Mouse (Mus musculus) cerebellum, postnatal 4 days (tissue): ENCODE data around the gene Plin4.
"Not testable (repeated sequence)": the region's sequence is repeated elsewhere in the genome, so short reads cannot be mapped to it uniquely, and the experiment has no call there.

ENCODE experiments used
- DNase-seq, 2 experiments: peaks; one replicate each; pipeline ENCODE4 v3.0.0; 2022; ENCODE audit warnings: low spot score in 2 of 2, mixed read lengths in 1 of 2

Gene Plin4

DNA sequence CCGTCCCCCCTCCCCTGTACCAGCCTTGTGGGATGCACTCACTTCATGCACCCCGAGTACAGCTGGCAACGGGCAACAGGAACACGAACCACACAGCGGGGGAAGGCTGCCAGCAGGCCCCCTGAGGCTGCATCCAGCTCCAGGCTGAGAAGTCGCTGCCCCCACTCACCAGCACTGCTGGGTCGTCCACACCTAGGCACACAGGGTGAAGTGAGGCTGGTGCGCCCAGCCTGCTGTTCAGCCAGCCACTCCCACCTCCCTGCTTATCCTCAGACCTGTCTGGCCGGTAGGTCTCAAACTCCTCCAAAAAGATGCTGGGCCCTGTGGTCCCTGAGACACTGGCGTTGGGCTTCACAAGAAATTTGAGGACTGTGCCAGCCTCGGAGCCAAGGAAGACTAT is 16.6 kb upstream of the Plin4 start:
- DNase-seq, result no peak

DNA sequence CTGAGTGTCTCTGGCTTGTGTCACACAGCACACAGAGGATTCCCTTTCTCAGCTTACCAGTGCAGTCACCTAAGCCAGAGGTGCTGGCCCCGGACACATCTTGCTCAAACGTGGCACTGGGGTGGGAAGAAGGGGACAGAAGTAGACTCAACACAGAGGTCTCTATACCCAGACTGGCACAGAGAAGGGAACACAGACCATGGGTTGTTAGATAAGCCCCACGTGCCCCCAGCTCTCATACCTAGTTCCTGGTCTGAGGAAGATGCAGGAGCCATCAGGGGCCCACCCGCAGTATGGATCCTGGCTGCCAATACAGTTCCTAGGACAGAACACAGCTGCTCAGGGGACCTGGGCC is 15.7 kb upstream of the Plin4 start:
- DNase-seq, result no peak

DNA sequence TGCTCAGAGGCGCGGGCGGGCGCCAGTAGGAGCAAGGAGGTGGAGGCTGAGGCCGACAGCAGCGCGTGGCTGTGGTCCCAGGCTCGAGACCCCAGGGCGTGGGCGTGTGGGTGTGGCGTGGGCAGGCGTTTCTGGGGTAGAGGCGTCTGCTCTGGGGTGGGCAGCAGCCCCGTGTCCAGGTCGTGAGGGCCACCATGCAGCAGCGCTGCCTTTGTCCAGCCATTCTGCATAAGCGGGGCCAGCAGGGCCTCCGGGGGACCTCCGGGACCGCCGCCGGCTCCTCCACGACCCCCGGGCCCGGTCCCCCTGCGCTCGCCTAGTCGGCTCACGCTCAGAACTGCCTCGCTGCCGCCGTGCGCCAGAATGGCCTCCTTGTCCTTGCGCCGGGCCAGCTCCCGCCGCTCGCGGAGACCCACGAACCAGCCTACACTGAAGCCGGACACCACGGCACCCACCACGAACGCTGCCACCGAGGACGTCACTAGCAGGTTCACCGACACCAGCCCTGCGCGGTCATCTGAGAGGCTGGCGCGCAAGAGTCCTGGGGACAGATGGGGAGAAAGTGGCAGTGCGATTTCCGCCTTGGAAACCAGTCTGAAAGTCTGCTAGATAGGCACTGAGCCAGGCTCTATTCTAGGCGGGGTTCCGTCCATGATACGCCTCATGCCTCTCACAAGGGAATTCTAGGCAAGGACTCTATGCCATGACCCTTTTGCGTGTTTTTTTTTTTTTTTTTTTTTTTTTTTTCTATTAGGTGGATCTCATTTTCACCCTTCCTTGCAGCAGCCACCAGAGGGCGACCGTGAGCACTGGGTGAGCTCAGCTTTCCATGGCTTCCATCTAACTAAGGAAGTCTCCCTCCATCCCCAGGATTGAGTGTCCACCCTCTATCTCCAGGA is 15.0 kb upstream of the Plin4 start:
- peak in 1 of 2 experiments; percentile 60 for DNase-seq

DNA sequence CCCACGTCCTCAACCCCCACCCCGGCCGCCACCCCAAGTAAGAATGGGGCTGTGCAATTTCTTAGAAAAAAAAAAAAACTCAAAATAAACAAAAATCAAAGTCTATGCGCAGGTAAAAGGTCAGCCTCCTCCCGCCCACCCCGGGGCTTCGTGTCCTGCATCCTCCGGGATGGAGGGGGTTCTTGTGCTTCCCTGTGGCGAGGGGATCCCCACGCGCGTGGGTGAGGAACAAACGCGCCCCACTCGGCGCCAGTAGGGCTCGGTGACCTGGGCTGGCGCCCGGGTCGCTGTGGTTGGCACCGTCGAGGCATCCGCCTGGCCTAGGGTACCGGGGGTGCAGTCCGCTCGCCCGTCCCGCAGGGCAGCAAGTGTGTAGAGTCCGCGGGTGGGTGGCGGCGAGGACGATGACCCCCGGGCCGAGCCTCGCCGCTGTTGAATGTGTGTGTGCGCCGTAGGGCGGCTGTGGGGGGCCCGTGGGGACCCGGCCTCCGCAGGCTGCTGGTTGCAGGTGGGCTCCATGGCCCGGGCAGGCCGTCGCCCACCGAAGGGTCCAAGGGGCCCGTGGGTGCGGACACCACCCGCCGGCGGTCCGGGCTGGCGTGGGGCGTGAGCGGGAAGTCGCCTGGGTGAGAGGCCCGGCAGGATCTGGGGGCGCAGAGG is 14.2 kb upstream of the Plin4 start:
- no peak for DNase-seq

DNA sequence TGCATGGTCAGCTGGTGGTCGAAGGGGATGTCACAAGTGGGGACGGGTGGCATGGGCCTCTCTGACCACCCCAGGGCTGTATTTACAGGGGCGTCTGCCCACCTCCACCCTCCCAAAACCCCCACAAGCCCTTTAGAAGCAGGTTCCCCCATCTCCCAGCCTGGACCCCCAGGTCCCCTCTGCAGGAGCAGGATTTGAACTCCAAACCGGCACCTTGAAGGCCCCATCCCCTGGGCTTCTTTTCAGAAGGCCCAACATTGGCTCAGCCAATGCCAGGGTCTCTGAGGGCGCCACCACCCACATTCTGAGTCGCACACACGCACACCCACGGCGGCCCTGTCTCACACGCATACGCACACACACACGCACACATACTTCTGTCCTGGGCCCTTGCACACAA is 13.6 kb upstream of the Plin4 start:
- no peak for DNase-seq

GRCm38 (mm10) chr17:56121826-56122225 is 12.2 kb upstream of the Plin4 start, which contains the start of gene Lrg1:
Gene Lrg1 (minus strand): TSS chr17:56122001.
- DNase-seq, result no peak

GRCm38 (mm10) chr17:56119981-56120880 is 10.6 kb upstream of the Plin4 start:
- DNase-seq, result peak in 1 of 2 experiments; percentile 38

DNA sequence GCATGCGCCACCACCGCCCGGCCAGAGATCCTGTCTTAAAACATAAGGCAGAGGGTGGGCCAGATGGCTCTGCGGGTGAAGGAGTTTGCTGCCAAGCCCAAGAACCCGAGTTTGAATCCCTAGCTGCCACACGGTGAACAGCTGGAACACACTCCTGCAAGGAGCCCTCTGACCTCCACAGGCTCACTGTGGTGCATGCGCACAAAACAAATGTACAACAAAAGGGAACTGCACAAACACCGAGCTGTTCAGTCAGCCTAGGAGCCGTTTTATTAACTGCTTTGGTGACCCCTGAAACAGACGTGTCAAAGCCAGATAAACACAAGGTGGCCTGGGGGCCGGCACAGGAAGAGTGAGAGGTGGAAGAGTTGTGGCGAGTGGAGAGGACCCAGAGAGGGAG is 9.8 kb upstream of the Plin4 start:
- no peak for DNase-seq

DNA sequence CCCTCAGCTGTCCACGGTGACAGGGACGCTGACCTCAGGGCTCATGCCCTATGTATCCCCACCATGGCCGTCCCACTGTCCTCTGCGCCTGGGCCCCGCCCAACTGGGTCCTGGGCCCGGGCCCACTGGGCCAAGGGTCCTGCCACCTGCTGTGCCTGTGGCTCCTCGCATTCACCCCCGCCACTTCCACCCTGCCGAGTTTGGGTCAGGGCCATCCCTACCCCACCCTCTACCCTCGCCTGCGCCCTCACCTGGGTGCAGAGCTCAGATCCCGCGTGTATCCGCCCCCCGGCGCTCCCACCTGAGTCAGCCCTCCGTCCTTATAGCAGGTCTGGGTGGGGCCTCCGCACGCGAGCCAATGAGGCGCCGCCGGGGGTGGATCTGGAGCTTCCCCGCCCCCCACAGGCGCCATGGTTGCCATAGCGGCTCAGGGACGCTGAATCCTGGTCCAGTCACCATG is 7.7 kb upstream of the Plin4 start, which contains the start of gene Plin5:
Gene Plin5 (minus strand): TSS at position 346 of the 460 bp plus-strand sequence.
- DNase-seq, result peak in 1 of 2 experiments; percentile 51

- DNase-seq, result no peak
These were observed 6.6 kb upstream of the Plin4 start for GRCm38 (mm10) chr17:56116193-56116592.

GRCm38 (mm10) chr17:56112743-56113142 is 3.1 kb upstream of the Plin4 start:
- no peak for DNase-seq

DNA sequence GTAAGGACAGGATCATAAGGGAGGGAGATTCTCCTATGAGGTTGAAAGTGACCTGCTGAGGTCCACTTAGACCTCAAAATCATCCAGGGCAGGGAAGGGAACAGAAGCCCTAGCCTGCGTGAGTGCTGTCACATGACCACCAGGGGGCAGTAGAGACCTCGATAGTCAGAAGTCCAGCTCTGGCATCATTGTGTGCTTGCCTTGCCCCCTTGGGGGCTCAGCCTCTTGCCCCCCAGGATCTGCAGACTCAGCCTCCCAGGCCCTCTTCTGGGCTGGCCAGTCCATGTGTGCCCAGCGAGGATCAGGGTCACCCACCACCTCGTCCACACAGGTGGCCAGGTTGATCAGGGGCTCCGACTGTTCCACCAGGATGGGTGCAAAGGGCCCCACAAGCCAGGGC is 2.3 kb upstream of the Plin4 start:
- peak; percentile 47 to 65 for DNase-seq

DNA sequence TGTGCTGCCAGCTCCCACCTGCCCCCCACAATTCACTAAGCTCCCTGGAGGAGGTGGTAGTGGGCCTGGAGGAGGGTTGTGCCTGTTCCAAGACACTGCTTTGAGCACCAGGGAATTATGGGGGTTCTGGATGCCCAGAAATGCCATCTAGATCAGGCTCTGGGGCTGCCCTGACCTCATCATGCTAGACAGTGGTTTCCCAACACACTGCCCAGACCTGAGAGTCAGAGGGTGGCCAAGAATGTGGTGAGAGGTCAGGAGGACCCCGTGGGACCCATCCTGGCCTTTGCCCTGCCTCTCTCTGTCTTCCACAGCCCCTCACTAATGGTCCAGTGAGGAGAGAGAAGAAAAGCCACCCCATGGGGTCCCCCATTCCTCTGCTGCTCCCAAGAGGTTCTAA is 1.4 kb upstream of the Plin4 start:
- DNase-seq, result no peak

DNA sequence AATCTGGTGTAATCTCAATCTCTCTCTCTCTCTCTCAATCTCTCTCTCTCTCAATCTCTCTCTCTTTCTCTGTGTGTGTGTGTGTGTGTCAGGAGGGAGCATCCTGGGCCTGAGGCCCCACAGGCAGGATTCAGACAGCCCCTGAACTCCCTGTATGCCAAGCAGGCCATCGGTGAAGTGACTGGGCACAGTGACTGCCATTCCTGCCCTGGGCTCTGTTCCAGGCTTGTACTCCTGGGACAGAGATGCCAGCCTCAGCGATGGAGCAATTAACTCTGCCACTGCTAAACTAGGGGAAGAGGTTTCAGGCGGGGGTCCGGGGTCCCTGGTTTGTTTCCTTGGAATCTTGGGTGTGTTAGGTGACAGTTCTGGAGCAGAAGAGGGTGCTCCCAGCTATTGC is 968 bp upstream of the Plin4 start:
- peak in 1 of 2 experiments; percentile 49 for DNase-seq

GRCm38 (mm10) chr17:56108334-56109044 is 1.1 kb downstream of the Plin4 start:
- no peak for DNase-seq

DNA sequence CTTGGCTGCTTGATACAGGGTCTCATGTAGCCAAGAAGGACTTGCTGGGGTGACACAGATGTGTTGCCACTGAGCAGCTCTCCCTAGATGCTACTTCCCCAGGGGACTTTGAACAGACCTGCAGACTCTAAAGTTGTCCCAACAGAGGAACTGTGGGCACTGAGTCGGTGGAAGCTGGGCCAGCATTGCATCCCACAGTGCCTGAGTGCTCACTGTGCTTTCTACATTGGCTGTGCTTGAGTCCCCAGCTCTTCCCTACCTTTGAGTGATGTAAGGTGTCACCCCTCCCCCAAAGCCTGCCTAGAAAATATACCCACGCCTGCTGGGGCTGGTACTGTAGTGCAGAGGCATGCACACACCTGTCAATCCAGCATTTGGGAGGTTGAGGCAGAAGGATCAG is 1.9 kb downstream of the Plin4 start:
- DNase-seq, result no peak

DNA sequence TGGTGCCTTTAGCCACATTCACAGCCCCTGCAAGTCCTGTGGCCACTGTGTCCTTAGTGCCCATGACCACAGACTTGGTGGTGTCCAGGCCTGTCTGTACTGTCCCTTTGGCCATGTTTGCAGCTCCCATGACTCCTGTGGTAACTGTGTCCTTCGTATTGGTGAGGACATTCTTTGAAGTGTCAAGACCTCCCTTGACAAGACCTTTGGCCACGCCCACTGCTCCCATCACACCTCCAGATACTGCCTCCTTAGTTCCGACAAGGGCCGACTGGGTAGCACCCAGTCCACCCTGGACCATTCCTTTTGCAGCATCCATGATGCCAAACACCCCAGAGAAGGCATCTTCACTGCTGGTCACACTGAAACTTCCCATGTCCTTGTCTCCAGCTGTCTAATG is 2.6 kb downstream of the Plin4 start:
- no peak for DNase-seq

GRCm38 (mm10) chr17:56106436-56106835 is 3.2 kb downstream of the Plin4 start:
- DNase-seq, result not testable (repeated sequence)

DNA sequence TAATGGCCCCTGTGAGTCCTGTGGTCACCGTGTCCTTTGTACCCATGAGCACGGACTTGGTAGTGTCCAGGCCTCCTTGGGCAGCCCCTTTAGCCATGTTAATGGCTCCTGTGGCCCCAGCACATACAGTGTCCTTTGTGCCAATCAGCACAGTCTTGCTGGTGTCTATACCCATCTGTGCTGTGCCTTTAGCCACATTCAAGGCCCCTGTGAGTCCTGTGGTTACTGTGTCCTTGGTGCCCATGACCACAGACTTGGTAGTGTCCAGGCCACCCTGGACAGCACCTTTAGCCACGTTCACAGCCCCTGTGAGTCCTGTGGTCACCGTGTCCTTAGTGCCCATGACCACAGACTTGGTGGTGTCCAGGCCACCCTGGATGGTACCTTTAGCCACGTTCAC is 4.8 kb downstream of the Plin4 start:
- DNase-seq, result not testable (repeated sequence)

DNA sequence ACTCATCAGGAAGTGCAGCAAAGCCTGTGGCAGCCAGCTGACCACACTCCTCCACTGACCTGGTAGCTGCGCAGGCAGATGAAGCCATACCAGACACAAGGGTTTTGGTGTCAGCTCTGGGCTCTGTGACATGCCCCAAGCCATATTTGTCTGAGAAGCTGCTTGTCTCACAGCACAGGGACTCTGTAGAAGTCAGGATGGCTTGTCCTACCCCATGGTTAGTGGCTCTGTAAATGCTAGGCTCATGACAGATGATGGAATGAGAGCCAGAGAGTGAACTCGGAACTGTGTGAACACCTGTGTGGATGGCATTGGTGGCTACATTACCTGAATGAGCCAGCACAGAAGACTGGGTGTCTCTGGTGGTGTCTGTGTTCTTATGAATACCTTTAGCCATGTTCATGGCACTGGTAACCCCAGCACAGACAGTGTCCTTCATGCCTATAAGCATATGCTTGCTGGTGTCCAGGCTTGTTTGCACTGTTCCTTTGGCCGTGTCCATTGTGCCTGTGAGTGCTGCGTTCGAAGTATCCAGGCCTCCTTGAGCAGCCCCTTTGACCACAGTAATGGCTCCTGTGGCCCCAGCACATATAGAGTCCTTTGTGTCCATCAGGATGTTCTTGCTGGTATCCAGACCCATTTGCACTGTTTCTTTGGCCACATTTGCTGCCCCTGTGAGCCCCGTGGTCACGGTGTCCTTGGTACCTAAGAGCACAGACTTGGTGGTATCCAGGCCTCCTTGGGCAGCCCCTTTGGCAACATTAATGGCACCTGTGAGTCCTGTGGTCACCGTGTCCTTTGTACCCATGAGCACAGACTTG is 5.9 kb downstream of the Plin4 start:
- DNase-seq, result no peak
